Mouse (Mus musculus): Measurements from ENCODE around the gene Mrpl33. TPM values are rescaled to one million over a fixed set of nuclear protein-coding genes. Genes with fewer than 3 reads are reported as not detected.

The Mrpl33 gene
- polyA plus RNA-seq, 1 experiment from 2014 or later, result 288 TPM

Small RNA genes within 50 kb of the gene (microRNA-seq; reads per million reads assigned to microRNA genes)
- gene Mir3473e, result not detected

Other genes starting within 250 kb of the Mrpl33 start
- gene Zfp512, start 144.5 kb upstream of the Mrpl33 start, polyA plus RNA-seq (2015; fragmentation: Nextera tagmentation; extraction: Ambion mirVana), result 28.9 and 31.2 TPM in 2 replicates
- gene 4930548H24Rik, start 111.2 kb upstream of the Mrpl33 start, polyA plus RNA-seq (2015; fragmentation: Nextera tagmentation; extraction: Ambion mirVana), result 0.09 TPM in 1 of 2 replicates, not detected in the other
- gene Gpn1, start 102.2 kb upstream of the Mrpl33 start, polyA plus RNA-seq (2015; fragmentation: Nextera tagmentation; extraction: Ambion mirVana), result 43.5 and 53.3 TPM in 2 replicates
- 22.0 and 25.0 TPM in 2 replicates for gene Slc4a1ap, start 69.9 kb upstream of the Mrpl33 start, polyA plus RNA-seq (2015; fragmentation: Nextera tagmentation; extraction: Ambion mirVana)
- 14.8 and 18.7 TPM in 2 replicates for gene Supt7l, start 69.1 kb upstream of the Mrpl33 start, polyA plus RNA-seq (2015; fragmentation: Nextera tagmentation; extraction: Ambion mirVana)
- gene Rbks, start 100.7 kb downstream of the Mrpl33 start, polyA plus RNA-seq (2015; fragmentation: Nextera tagmentation; extraction: Ambion mirVana), result 20.8 and 21.2 TPM in 2 replicates
- gene Babam2, start 100.7 kb downstream of the Mrpl33 start, polyA plus RNA-seq (2015; fragmentation: Nextera tagmentation; extraction: Ambion mirVana), result 63.5 and 69.0 TPM in 2 replicates